Mouse (Mus musculus): ENCODE measurements at regions not wholly inside any gene's neighbourhood (a gene's known extent, or its start where the extent isn't known, plus 50 kb on each side); places are given as distances from the start of the nearest gene placed in this dataset.
A peak's percentile ranks its signal among the peaks of the same experiment; 100 is the strongest.

GRCm38 (mm10) chr6:81323690-81324089 lies 599.8 kb upstream of the Gcfc2 start:
- no peak for DNase-seq (ENCODE audit: low read depth)

- no peak for DNase-seq (ENCODE audit: low read depth)
Observed at GRCm38 (mm10) chr6:81363969-81364529, 559.4 kb upstream of the Gcfc2 start.

- no peak for DNase-seq (ENCODE audit: low read depth)
Observed at GRCm38 (mm10) chr6:81388484-81388883, 535.0 kb upstream of the Gcfc2 start.

- no peak for DNase-seq (ENCODE audit: low read depth)
Observed at GRCm38 (mm10) chr6:81403122-81403521, 520.3 kb upstream of the Gcfc2 start.

- DNase-seq (ENCODE audit: low read depth) = no peak
Observed at GRCm38 (mm10) chr6:81413611-81414010, 509.9 kb upstream of the Gcfc2 start.

- DNase-seq (ENCODE audit: low read depth) = no peak
Observed at GRCm38 (mm10) chr6:81434745-81435144, 488.7 kb upstream of the Gcfc2 start.

- DNase-seq (ENCODE audit: low read depth) = no peak
Observed at GRCm38 (mm10) chr6:81438951-81439722, 484.3 kb upstream of the Gcfc2 start.

- no peak for DNase-seq (ENCODE audit: low read depth)
Observed at GRCm38 (mm10) chr6:81441396-81441795, 482.1 kb upstream of the Gcfc2 start.

GRCm38 (mm10) chr6:81446019-81446800 lies 477.3 kb upstream of the Gcfc2 start:
- peak; percentile 2 for DNase-seq (ENCODE audit: low read depth)

GRCm38 (mm10) chr6:81447701-81448100 lies 475.8 kb upstream of the Gcfc2 start:
- no peak for DNase-seq (ENCODE audit: low read depth)

- no peak for DNase-seq (ENCODE audit: low read depth)
Observed at GRCm38 (mm10) chr6:81448366-81448765, 475.1 kb upstream of the Gcfc2 start.

GRCm38 (mm10) chr6:81461095-81461494 lies 462.4 kb upstream of the Gcfc2 start:
- DNase-seq (ENCODE audit: low read depth) = no peak

GRCm38 (mm10) chr6:81464442-81464841 lies 459.0 kb upstream of the Gcfc2 start:
- DNase-seq (ENCODE audit: low read depth) = no peak

GRCm38 (mm10) chr6:81466536-81466935 lies 456.9 kb upstream of the Gcfc2 start:
- no peak for DNase-seq (ENCODE audit: low read depth)

GRCm38 (mm10) chr6:81471340-81471955 lies 452.0 kb upstream of the Gcfc2 start:
- DNase-seq (ENCODE audit: low read depth) = no peak

- no peak for DNase-seq (ENCODE audit: low read depth)
Observed at GRCm38 (mm10) chr6:81472506-81472905, 451.0 kb upstream of the Gcfc2 start.

- DNase-seq (ENCODE audit: low read depth) = no peak
Observed at GRCm38 (mm10) chr6:81474786-81475185, 448.7 kb upstream of the Gcfc2 start.

GRCm38 (mm10) chr6:81487006-81487405 lies 436.5 kb upstream of the Gcfc2 start:
- no peak for DNase-seq (ENCODE audit: low read depth)

GRCm38 (mm10) chr6:81496239-81496638 lies 427.2 kb upstream of the Gcfc2 start:
- no peak for DNase-seq (ENCODE audit: low read depth)

GRCm38 (mm10) chr6:81517185-81517584 lies 406.3 kb upstream of the Gcfc2 start:
- DNase-seq (ENCODE audit: low read depth) = no peak

- DNase-seq (ENCODE audit: low read depth) = no peak
Observed at GRCm38 (mm10) chr6:81562260-81562659, 361.2 kb upstream of the Gcfc2 start.

GRCm38 (mm10) chr6:81563192-81563591 lies 360.3 kb upstream of the Gcfc2 start:
- DNase-seq (ENCODE audit: low read depth) = no peak

GRCm38 (mm10) chr6:81564295-81564694 lies 359.2 kb upstream of the Gcfc2 start:
- DNase-seq (ENCODE audit: low read depth) = no peak
